Mouse (Mus musculus) forelimb bud, embryonic 11.5 days (tissue): ENCODE results near the gene Gm49425.
"Not testable (repeated sequence)": the region's sequence is repeated elsewhere in the genome, so short reads cannot be mapped to it uniquely, and the experiment has no call there.

Experiments used
- DNase-seq: peaks from one replicate; pipeline ENCODE4 v3.0.0-alpha.2; 2012; ENCODE audit warnings: low read depth, low spot score

Gene Gm49425

DNA sequence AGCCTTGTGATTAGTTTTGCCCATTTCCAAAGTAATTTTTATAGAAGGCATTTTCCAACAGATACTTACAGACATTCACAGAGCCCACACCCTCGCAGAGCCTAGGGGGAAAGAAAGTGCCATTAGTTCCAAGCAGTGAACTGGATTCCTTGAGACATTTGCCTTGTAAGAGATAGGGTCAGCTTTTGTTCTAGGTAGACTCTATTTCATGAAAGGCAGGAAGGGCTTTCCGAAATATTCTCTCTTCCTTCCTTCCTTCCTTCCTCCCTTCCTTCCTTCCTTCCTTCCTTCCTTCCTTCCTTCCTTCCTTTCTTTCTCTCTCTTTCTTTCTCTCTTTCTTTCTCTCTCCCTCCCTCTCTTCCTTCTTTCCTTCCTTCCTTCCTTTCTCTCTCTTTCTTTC lies at the start of gene Gm49425:
Gene Gm49425 (minus strand): TSS at position 101 of the 400 bp plus-strand sequence.
- DNase-seq = not testable (repeated sequence)

DNA sequence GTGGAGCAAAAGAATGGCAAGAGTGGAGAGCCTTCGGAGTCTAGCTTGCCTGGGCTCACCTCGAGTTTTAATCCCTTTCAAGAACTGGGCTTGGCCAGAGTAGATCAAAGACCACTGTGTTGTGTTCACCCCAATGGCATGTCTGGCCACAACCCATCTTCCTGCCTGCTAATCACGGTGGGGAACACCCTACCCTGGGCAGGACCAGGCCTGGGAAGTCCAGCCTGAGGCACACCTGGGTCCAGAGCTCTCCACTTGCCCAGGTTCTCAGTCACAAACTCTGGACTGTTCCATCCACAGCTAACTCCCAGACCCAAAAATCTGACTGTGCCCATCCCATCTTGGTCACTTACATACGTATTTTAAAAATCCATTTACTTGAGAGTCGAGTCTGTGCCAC lies 45.8 kb upstream of the Gm49425 start, which contains the start of gene Krt90:
Gene Krt90 (minus strand): TSS at position 101 of the 400 bp plus-strand sequence.
- DNase-seq = no peak

DNA sequence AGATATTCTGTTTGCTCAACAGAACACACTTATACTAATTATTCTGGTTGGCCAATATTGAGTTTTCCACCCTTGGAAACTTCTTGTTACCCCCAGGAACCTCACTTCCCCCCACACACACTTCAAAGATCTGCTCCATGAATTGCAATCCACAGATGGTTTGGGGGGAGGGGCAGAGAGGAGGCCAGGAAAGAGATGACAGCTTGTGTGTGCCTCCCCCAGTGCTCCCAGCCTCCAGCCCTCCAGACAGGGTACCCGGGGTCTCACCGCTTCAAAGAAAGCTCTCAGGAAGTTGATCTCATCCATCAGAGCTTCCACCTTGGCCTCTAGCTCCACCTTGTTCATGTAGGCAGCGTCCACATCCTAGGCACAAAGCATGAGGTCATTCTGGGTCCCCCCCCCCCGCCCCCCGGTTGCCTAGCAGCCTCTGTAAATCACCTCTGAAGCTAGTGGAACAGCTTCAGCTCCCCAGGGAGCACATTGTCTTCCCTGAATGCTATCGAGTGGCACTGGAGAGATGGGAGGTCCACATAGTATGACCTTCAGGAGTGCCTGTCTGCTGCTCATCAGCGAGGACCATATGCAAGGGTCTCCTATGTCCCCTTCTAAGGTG lies 41.1 kb upstream of the Gm49425 start:
- no peak for DNase-seq

DNA sequence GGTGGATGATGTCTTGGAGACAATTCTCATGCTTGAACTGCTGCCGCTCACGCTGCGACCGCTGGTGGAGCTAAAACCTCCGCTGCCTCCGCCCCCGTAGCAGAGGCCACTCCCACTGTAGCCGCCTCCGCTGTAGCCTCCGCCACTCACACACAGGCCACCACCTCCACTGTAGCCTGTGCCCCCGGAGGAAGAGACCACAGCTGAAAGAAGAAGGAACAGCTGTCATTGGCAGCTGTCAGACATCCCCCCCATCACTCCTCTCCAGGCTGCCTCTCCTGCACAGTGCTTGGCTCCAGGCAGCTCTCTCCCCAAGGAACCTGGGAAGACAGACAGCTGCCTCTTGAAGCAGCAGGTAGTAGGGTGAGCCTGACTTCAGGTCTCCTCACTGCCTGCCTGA lies 36.1 kb upstream of the Gm49425 start:
- peak; percentile 30 for DNase-seq

DNA sequence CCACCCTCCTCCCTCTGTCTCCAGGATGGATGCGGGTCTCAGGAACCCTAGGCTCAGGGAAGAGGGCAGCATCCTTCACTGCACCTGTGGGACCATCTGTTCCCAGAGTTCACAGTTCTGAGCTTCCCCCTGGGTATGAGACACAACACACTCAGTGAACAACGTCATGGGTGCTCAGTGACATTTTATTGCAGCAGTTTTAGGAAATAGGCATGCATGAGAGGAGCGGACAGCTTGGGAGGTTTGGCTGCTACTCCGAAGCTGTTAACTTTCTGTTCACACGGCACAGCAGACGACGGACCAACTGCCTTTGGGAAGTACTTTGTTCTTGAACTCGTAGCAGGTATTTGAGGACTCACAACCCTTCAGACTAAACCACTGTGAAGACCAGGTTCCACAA lies 35.1 kb upstream of the Gm49425 start:
- DNase-seq = no peak

DNA sequence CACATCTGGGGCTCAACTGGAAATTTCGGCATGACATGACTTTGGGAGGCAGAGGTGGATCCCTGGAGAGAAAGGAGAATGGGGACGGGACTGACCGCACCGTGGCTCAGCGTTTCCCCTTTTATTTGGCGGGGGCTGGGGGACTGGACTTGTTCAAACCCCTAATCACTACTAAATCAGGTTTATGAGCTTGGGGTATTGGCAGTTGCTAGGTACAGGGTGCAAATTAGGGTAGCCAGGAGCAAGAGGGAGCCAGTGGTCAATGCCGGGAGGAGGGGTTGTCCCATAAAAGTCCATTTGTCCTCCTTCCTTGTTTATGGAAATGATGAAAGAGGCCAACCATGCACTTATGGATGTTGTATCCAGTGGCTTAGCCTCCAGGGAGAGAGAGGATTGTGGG lies 33.5 kb upstream of the Gm49425 start, which contains the start of gene Krt82:
Gene Krt82 (minus strand): TSS at position 101 of the 400 bp plus-strand sequence.
- no peak for DNase-seq

DNA sequence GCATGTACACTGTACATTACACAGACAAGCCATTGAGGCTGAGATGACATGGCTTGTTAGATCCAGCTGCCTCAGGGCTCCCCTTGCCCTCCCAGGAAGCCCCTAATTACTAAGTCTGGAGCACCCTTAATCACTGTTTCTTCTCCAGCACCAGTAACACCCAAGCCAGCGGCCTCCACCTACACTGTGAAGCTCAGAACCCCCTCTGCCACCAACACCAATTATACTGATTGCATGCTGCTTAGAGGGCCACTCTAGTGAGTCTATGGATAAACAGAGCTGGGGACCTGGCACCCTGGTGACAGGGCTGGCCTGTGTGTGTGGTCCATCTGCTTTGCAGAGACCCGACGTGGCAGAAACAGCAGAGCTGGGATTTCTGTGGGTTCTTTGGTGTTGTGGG lies 27.4 kb upstream of the Gm49425 start:
- no peak for DNase-seq

DNA sequence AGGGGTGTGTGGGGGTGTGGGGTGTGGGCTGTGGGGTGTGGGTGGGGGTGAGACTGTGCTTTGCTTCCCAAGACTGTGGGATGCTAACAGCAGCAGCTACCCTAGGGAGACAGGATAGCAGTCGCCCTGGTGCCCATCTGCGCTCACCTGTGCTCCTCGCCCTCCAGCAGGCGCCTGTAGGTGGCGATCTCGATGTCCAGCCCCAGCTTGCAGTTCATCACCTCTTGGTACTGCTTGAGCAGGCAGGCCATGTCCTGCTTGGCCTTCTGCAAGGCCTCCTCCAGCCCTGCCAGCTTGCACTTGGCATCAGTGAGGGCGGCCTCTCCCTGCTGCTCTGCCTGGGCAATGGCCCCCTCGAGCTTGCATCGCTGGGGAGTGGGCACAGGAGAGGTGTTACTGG lies 25.5 kb upstream of the Gm49425 start:
- no peak for DNase-seq

DNA sequence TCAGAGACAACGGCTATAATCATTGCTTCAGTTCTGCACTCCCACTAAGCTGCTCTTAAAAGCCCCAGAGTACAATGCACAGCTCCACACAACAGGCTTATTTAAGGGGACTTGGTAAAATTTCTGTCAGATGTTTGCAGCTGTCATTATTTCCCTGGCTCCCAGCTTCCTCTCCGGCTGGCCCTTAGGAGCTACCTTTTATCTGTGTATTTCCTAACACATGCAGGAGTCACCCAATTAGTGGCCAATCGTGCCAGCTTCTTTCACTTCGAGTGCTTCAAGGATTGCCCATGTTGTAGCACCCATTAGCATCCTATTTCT lies 21.5 kb upstream of the Gm49425 start:
- DNase-seq = no peak

DNA sequence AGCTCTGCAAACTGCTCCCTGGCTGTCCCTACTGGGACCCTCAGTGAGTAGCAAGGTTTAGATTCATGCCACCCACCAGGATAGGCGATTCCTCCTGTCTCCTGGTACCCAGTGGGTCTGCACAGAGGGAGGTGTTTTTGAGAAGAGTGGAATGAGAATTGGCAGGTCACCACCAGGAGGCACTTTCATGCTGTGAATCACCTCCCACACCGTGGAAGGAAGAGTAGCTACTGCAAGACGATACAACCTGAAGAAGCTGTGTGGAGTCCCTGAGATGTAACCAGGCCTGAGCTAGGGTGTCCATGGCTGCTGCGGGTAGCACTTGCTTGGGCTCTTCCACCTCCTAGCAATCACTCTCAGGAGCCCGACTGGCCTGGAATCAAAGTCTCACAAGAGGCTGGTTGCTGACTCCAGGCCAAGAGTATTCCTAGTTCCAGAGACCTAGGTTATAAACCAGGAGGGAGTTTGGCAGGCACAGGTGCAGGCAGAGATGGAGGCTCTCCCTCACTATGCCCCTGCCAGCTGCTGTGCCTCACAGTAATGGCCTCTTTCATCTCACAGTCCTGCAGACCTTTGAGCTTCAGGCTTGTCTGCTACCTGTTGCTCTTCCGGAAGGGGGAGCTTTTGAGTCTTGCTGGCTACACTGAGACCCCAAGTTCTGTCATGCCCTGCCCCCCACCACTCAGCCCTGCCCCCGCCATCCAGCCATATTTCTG lies 21.0 kb upstream of the Gm49425 start:
- no peak for DNase-seq

DNA sequence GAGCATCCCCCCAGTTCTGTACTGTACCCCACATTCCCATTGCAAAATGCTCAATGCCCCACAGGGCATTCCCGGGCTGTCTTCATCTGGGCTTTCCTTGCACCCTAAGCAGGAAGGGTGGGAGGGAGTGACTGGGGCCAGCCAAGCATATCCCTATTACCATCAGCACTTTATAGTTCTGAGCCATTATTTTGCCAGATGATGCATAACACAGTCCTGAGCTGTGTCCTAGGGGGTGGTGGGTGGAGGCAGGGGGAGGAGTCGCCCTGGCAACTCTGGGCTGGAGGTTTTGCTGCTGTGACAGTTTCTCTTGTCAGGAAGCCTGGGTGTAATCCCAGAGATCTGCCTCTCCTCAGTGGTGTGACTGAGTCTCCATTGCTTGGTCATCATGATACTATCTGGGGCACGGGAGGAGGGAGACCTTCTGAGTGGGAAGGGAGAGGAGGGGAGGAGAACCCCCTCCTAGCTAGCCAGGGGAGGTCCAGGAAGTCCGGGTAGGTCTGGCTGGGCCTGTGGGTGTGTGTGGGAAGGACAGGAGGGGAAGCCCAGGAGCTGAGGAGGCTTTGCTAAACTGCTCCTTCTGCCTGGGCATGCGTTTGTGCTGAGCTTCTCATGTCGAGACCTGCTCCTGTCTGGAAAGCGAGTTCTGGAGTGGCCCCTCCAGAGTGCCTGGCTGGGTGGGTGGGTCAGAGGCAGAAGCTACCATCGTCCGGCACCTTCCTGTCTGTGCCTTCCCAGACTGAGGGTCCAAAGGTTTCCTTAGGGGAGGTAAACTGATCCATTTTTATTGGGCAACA lies 19.2 kb upstream of the Gm49425 start:
- DNase-seq = no peak

DNA sequence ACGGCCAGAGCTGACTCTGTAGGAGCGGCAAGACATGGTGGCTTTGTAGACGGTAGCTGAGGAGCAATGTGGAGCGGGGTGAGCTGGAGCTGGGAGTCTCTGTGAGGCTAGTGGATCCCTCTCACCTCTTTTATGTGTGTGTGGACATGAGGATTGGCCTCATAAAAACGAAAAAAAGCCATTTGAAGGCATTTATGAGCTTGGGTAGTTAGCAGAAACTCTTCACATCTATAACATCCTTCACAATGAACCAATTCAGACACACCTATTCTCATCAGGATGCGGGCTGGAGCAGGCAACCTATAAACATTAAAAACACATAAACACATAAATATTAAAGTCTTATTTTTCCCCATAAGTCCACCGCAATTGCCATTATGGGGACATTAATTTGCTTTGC lies 15.7 kb upstream of the Gm49425 start, which contains the start of gene Krt84:
Gene Krt84 (minus strand): TSS at position 101 of the 400 bp plus-strand sequence.
- no peak for DNase-seq

DNA sequence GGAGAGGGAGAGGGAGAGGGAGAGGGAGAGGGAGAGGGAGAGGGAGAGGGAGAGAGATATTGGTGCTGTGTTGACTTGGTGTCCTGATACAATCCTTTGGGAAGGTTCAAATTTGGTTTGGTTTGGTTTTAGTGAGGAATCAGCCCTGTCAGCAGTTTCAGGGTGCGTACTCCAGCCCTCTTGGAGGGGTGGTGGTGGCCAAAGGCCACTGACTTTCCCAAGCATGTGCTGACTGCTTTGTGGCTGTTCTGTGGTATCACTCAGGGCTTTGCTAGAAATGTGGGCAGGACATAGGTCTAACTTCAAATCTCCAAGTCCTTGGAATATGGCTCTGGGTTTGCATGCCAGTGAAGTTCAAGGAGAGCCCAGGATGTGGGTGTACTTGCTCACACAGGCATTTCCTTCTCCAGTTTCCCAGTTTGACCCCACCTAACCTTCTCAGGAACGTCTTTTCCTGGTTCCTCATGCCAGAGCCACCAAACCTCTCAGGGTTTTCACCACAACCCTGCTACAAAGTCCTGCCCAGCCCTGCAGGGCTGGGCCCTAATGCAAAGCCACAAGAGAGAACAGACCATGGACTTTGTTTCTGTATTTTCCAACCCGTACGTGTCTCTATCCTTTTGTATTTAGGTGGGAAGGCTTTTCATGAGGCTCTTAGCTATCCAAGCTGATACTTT lies 5.6 kb upstream of the Gm49425 start:
- DNase-seq = no peak

DNA sequence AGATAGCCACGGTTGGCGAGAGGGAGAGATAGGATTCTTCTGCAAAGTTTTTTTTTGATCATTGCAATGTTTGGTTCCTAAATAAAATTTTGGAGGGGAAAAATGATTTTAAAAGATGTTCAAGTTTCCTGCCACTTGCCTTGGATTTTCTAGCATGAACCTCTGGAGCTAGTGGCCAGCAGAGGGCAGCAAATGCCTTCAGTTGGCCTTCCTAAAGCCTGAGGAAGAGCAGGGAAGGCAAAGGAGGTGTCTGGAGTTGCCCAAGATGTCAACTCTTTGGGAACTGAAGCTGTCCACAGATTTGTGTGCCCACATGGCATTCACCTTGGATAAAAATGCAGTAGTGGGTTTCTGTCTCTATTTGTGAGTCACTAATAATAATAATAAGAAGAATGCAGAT lies 2.7 kb upstream of the Gm49425 start:
- DNase-seq = peak; percentile 73

DNA sequence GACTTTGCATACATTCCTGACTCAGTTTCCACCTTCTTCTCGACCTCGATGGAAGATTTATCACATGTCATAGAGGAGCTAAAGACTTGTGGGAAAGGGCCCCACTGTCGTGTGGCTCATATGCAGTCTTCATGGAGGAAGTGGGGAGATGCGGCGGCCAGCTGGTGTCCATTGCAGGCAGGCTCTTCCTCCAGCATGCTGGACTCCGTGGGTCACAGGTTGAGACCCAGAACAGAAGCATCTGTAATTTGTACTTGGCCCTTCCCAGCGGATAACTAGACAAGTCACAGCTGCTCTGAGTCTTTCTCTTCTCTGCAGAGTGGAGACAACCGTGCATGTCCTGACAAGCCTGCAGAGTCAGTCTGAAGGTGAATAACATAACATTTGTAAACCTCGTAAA lies 8.8 kb downstream of the Gm49425 start:
- DNase-seq = no peak

DNA sequence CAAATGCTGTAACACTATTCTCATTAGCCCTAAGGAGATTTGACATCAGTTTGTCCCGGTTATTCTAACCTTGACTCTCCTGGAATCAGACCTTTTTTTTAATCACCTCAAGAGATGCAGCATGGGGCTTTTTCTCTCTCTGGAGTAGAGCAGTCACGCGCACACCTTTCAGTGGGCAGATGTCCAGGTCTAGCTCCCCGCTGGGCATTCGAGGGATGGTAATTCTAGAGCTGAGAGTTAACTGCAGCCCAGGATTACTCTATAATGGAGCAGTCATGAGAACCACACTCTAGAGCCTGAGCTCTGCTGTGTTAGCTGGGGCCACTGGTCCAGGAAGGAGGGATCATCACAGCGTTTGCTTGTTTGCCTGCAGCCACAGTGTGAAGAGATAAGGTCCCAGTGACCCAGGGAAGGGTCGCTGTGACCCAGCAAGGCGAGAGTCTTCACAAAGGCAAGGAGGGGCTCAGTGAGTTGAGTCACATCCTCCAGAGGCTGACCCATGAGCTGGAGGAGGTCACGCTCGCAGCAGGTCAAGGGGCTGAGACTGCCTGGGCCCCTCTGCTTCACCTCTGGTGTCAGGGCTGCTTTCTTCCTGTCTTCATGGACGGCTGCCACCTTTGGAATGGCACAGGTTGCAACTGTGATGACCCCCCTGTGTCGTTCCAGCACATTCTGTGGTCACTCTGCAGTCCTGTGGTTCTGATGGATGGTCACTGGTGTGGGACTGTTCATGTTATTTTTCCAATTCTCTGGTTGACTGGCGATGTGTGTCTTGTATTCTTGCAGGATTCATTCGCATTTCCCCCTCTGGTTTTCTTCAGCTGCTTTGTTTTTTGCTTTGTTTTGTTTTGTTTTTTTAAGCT lies 9.9 kb downstream of the Gm49425 start:
- no peak for DNase-seq

DNA sequence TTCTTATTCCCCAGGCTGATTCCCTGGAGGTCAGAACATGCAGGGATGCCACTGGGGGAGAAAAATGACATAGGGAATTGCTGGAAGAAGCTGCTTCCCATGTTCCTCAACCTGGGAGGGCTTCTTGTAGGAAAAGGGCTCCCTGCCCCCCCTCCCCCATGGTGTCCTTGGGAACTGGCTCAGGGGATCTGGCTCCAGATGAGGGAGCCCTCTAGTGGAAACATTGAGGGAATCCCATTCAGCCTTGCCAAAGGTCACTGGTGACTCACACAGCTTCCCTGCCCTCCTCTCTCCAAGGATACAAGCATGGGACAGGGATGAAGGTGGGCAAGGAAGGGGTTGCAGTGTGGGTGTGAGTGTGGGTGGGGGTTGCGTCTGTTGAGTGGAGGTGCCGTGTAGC lies 19.9 kb downstream of the Gm49425 start:
- peak; percentile 18 for DNase-seq

DNA sequence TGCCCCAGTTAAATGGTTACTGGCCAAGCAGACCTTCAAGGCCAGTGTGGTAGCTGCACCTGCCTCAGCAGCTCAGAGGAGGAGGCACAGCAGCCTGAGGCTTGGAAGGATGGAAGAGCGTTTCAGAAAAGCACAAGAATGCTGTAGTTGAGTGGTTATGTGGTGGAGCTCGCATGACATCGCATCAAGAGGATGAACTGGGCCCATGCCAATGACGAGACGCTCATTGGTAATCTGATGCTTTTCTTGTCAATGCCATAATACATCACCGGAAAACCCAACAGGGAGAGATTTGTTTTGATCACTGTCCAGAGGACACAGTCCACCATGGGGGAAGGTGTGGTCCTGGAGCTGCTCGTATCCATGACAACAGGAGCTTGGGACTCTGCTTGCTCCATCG lies 21.8 kb downstream of the Gm49425 start:
- no peak for DNase-seq

DNA sequence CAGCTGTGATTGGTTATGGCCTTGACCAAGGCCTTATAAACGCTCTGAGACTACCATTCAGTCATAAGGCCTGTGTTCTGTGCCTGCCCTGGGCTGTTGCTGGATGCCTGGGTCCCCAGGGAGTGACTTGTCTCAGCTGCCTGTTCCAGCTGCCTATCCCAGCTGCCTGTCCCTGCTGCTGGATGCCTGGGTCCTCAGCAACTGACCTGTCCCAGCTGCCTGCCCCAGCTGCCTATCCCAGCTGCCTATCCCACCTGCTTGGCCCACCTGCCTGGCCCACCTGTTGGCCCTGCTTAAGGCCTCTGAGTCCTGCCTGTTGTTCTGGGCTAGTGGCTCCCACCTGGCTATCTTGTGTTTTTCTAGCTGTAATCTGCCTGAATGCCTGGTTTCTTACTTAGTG lies 22.9 kb downstream of the Gm49425 start:
- DNase-seq = no peak

DNA sequence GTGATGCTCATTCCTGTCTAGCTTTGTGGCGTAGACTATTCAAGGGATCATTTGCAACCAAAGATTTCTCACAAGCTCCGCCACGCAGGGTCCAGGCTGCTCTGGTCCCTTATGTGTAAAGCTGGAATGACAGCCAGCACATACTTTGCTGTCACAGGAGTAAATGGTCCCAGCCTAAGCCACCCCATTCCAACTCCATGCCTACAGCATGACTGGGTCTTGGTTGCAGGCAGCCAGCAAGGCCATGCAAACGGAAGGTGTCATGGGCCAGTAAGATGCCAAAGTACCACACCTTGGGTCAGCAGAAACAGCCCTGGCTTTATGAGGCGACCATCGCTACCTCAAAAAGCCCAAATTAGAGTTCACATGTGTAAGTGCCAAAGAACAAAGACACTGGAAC lies 23.3 kb downstream of the Gm49425 start:
- DNase-seq = no peak

DNA sequence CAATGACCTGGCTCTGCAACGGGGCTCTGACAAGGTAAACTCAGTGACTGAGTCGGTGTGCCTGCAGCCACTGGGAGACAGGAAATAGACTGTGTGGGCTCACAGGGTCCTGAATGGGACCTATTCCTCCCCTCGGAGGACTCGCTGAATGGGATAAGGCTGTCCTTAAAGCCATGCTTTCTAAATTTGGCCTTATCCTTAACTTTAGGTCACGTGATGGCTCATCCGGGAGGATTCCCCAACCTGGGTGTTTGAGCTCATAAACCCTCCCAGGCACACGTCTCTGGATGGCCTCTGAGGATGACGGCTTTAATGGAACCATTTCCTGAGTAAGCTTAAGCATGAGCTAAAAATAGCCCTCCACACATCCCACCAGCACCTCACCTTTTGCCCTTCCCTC lies 24.3 kb downstream of the Gm49425 start:
- no peak for DNase-seq
